Mouse (Mus musculus): ENCODE measurements around the gene Nfrkb.

Nfrkb gene

DNA sequence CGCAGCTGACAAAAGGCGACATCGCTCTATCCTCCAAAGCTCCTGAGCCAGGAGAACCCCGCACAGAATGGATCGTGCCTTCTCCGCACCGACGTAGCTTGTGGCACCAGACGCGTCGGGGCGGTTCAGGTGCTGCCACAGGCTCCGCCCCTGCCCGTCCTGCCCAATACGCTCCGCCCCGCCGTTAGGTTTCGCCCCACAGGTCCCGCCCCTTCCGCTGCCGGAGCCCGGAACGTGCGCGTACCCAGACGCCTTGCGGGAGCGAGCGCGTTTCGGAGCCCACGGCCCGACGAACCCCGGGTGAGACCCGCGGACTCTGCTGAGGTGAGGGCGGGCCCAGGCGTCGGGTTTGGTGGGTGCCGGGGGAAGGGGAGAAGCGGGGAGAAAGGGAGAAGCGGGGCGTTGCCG lies at the start of gene Nfrkb:
Gene Nfrkb (plus strand): TSS at position 246 of the 408 bp plus-strand sequence.
- peak; percentile 96 for DNase-seq (ENCODE audit: low spot score)

DNA sequence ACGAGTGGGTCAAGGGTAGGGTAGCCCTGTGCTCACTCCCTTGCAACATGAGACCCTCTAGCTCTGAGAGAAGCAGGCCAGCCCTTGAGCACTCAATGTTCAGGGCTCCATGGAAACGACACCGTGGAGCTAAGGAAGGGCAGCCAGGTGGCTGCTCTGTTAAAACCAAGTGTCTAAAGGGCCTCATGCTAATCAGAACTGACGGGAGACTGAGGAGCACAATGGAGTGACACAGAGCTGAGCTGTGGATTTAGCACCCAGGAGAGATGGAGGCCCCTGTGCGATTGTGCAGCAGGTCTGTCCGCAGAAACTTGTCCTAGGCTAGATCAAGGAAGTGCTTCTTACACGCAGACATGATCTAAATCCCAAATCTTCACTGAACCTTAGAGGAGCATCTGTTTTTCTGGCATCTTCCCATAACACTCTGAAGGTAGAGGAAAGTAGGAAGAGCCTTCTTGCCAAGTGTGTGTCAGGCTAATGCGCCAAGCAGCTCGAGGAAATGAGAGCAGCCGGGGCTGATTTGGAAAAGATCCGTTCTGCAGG lies 41.6 kb upstream of the Nfrkb start:
- DNase-seq (ENCODE audit: low spot score): no peak

DNA sequence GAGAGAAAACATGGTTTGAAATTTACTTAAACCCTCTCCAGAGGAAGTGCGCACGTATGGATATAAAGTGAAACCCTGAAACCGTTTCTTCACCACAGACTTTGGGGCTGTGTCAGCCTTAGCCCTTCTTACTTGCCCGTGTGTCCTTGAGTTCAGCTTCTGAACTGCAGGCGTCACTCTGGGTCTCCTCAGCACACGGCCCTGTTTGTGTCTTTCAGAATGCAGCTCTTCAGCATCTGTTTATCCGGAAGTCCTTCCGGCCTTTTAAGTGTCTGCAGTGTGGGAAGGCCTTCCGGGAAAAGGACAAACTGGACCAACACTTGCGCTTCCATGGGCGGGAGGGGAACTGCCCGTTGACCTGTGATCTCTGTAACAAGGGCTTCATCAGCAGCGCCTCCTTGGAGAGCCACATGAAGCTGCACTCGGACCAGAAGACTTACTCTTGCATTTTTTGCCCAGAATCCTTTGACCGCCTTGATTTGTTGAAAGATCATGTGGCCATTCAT lies 39.4 kb upstream of the Nfrkb start:
- no peak for DNase-seq (ENCODE audit: low spot score)

DNA sequence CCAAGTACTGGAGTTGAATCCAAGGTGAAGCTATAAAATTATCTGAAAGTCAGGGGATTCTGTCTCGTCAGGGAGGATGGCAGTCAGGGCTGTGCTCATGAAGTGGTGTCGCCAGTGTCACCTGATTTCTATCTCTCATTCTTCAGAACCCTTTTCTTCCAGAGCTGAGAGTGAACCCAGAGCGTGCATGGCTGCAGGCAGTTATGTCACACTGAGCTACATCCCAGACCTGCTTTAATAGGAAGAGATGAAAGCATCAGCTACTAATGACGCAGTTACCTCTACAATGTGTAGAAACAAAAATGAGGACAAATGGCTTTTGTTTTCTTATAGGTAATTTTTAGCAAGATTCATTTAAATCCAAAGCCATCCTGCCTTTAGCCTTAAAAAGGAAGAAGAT lies 37.5 kb upstream of the Nfrkb start:
- no peak for DNase-seq (ENCODE audit: low spot score)

DNA sequence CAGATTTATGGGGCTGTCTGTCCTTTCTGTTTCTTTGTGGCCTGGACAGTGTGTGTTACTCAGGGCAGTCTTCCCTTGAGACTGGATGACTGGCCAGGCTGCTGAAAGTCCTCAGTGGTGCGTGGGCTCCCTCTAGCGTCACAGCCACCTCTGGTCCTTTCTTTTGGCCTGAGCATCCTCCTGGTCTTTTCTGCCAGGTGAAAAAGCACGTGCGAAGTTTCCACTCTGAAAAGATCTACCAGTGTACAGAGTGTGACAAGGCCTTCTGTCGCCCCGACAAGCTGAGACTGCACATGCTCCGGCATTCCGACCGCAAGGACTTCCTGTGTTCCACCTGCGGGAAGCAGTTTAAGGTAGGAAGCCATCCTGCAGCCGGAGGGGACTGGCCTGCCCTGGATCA lies 37.1 kb upstream of the Nfrkb start:
- peak; percentile 68 for DNase-seq (ENCODE audit: low spot score)

DNA sequence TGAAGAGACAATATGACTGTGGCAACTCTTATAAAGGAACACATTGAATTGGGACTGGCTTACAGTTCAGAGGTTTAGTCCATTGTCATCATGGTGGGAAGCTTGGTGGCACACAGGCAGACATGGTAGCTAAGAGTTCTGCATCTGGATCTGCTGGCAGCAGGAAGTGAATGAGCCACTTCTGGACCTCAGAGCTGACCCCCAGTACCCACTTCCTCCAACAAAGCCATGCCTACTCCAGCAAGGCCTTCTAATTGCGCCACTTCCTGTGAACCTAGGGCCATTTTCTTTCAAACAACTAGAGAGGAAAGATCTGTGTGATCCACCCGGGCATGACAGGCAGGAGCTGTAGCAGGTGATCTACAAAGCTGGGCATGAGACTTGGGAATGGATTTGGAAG lies 33.3 kb upstream of the Nfrkb start:
- no peak for DNase-seq (ENCODE audit: low spot score)

DNA sequence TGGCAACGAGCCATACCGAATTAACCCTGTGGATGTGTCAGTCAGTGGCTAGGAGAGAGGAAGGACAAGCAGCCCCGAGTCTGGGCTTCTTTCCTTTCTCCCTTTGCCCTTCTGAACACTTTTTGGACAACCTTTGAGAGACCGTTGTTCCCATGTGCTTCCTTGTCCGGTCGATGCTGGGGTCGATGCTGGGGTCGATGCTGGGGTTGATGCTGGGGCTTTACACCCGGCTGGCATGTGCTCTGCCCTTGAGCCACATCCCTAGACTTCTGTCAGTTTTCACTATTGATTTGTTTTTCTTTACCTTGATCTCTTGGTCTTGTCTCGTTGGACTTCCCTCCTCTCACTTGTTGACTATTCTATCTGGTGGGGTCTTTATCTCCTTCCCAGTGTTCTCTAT lies 32.5 kb upstream of the Nfrkb start:
- no peak for DNase-seq (ENCODE audit: low spot score)

DNA sequence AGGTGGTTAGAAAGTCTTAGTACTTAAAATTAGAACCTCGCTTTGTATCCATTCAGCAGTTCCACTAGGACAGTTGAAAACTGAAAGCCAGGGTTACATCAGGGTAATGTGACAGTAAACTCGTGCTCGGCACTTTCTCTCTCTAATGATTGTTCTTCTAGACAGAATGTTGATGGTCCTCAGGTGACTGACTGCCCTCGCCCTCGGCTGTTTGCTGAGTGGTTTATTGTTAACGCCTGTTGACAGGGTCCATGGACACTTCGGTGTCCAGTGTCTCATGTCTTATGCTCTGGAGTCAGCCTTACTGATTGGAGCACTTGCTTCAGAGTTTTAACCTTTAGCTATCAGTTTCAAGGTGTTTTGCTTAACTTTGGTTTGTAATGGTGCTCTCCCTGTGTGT lies 31.9 kb upstream of the Nfrkb start:
- no peak for DNase-seq (ENCODE audit: low spot score)

DNA sequence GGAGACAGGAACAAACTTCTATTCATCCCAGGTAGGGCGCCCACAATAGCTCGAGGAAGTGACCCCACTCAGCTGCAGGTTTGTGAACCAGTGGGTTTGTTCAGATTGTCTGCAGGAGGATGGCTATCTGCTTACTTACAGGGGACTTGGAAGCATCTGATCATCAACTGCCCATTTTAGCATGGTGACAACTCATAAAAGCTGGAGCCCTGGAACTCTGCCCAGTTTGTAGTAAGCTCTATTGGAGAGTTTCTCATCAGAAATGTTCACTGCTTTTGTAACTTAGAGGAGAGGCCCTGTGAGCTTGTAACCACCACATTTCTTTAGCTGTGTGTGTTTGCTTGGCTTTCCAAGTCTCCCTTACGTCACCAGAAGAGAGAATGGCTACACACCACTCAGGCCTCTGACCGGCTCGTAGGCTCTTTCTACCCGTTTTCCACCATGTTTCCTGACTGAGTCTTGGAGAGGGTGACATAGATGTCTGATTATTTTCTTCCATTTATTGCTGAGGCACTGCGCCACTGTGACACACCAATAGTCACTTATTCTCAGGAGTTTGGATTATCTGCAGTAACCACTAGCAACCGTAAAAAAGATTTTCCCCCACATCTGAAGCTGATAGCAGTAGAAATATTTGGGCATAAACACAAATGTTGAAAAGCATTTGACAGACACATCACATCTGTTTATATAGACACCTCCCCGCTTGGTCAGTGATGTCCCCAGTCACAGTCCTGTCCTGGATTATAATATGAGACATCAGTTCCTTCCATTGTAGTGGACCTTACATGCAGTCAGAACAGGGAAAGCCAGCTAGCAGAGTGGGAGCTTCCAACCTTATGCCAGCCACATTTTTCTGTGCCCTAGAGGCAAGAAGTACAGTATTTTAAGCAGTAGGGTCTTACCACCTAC lies 22.0 kb upstream of the Nfrkb start:
- DNase-seq (ENCODE audit: low spot score): no peak

DNA sequence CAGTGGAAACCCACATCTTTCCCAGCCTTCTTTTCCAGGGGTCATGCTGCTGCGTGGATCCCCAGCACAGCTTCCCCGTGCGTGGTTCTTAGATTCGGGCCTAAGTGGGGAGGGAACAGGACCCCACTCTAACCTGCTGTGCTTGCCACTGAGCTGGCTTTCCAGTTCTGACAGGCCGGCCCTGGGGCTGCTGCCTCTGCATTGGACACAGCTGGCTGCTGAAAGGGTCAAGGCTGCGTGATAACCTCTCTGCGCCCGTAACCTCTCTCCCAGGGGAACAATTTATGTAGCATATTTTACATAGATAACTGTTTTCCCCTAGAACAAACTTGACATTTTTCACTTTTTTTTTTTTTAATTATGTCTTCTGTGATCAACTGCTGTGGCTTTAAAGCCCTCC lies 20.9 kb upstream of the Nfrkb start:
- no peak for DNase-seq (ENCODE audit: low spot score)

DNA sequence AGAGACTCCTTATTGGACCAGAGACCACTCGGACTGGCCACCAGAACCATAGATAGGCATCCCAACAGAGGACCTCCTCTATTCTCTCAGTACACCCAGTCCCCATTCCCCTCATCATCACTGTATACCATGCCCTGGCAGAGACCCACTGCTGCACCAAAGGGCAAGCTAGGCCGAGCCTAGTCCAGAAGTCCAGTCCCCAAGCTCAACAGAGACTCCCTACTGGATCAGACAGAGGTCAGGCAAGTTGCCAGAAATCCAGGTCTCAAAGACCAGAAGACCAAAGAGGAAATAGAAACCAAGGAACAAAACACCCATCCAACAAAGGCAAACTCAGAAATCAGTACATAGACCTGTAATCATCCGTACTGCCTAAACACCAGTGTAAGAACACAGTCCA lies 14.3 kb upstream of the Nfrkb start:
- DNase-seq (ENCODE audit: low spot score): no peak

DNA sequence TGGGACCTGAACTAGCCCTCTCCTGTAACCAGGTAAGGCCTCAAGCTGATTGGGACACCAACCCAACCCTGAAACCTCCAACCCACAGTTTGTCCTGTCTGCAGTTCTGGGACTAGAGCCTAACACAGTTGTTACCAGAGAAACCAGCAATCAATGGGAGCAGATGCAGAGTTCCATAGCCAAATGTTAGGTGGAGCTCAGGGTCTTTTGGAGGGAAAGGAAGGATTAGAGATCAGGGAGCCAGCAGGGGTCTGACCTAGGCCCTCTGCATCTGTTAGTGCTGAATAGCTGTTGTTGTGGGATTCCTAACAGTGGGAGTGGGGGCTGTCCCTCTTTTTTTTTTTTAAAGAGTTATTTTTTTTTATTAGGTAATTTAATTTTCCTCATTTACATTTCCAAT lies 9.3 kb upstream of the Nfrkb start:
- no peak for DNase-seq (ENCODE audit: low spot score)

DNA sequence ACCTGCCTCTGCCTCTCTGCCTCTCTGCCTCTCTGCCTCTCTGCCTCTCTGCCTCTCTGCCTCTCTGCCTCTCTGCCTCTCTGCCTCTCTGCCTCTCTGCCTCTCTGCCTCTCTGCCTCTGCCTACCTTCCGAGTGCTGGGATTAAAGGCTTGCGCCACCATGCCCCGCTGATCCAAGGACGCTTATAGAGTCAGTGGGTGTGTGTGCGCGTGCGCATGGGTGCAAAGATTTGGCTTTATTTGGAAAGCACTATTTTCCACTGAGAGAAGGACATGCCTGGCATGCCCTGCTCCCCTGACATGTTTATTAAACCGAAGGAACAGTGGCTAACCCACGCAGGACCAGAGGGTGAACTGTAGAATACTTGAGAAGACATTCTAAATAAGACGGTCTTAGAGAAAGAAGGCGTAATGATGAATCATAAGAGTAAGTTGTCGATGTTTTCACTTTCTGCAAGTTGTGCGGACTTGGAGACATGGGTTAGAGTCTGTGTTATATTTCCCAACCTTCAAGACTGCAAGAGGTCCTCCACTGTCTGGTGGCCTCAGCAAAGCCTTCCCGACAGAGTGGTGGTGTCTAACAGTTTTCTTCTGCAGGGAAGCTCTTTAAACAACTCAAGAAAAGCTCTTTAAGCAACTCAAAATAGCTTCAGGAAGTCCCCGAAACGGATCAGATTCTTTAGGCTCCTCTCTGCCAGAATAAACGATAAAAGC lies 1.0 kb upstream of the Nfrkb start:
- no peak for DNase-seq (ENCODE audit: low spot score)

DNA sequence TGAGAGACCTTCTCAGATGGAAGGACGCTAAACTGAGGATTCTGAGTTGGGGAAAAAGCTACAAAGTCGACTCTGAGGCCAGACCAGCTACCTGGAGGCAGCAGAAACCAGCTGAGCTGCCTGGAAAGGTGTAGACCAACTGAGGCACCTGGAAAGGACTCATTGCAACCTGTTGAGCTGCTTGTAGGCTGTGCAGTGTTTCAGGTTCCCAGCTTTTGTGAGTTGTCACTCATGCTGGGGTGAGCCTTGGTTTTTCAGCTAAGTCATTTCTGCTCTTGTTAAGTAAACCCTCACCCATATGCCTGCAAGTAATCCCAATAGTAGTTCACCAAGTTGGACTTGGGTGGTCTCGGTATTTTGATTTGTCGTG lies 507 bp upstream of the Nfrkb start:
- DNase-seq (ENCODE audit: low spot score): no peak

DNA sequence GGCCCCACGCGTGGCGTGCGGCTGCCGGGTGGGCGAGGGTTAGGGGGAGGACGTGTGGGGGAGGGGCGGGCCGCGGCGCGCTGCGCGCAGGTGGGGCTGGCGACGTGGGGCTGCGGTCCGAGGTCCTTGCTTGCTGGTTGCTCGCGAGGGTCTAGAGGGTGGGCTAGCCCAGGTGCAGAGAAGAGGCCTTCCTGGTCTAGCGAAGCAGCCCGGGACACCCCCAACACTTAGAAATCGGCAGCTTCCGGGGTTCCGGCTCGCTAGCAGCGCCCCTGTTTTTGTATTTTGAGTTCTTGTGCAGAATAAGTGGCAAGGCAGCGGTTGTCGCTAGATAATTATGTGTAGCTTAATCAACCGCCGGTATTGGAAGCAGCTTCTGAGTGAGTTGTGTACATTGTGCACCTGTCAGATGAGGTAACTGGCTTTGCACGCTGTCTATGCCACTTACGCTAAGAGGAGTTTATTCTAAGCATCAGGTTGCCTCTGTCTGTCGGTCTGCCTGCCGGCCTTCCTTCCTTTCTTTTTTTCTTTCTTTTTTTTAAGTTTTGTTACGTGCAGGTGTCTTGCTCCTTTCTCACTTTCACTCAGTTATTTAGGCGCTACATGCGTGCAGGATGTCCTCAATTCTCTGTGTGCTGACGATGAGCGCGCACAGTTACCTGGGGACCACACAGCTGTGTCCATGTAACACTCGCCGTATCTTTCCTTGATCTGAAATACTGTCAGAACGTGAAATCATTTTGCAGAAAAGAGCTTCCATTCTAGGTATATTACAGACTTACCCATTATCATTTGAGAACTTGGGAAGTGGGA lies 582 bp downstream of the Nfrkb start:
- no peak for DNase-seq (ENCODE audit: low spot score)

DNA sequence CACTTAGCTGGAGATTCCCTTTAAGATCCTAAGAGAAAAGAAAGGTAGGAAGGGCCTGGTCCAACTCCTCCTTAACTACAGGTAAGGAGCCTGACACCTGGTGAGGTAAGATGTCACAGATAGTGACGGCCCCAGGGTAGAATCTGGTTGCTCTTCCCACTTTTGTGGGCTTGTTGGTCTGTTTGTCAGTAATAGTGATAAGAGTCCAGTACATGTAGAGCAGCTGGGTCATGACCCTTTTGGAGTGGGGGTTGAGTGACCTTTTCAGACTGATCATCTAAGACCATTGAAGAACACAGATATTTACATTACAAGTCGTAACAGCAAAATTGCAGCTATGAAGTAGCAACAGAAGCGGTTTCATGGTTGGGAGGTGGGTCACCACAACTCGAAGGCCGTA lies 1.2 kb downstream of the Nfrkb start:
- no peak for DNase-seq (ENCODE audit: low spot score)

DNA sequence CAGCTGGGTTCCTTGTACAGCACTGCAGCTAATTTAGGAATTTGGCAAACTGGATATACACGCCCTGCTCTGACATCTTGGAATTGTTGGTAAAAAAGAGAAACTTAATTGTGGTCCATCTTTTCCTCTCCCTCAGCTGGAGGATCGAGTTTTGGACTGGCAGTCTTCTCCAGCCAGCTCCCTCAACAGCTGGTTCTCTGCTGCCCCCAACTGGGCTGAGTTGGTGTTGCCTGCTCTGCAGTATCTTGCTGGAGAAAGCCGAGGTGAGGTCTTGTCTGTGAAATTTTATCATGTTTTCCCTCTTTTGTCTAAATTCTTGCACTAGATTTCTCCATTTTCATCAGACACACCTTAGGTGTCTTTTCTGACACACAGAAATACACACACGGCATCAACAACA lies 14.4 kb downstream of the Nfrkb start:
- DNase-seq (ENCODE audit: low spot score): peak; percentile 70

DNA sequence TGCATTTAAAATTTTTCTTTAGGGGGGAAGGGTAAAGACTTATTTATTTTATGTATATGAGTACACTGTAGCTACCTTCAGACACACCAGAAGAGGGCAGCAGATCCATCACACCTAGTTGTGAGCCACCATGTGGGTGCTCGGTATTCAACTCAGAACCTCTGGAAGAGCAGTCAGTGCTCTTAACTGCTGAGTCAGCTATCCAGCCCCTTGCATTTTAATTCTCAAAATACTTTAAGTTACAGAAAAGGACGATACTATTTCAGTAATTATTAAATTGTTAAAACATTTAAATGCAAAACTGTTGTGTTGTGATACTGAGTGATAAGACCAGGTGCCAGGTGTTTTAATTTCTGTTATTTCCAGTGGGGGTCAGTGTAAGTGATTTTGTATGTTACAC lies 18.3 kb downstream of the Nfrkb start:
- DNase-seq (ENCODE audit: low spot score): no peak

DNA sequence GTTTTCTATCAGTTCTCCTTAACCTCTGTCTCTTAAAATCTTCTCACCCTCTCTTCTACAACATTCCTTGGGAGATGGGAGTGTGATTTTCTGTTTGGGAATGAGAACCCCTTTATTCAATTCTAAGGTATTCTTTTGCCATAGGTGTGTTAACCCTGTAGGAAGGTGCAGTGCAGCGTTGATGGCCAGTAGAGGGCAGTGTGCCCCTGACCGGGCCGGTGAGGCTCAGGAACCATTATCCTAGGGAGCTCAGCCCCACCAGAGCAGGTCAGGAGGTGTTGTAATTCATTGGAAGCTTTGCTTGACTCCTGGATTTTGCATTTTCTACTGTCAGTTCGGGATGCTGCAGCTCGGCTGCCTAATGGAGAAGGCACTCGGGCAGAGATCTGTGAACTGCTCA lies 19.2 kb downstream of the Nfrkb start:
- no peak for DNase-seq (ENCODE audit: low spot score)

DNA sequence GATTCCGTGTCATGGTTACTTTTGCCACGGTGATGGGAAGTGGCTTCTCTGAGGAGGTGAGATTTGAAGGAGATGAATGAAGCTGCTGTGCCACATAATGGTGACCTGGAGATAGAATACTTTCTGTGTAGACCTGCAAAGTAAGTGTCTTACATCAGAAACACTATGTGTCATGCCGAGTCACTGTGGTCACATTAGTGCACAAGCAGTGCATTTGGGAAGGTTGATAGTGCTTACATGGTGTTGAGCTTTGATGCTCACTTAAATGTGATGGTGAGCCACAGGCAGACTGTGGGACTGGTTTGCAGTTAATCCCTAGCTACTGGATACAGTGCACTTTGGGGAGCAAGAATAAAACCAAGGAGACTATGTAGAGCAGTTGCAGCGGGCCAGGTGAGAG lies 26.2 kb downstream of the Nfrkb start:
- DNase-seq (ENCODE audit: low spot score): no peak

DNA sequence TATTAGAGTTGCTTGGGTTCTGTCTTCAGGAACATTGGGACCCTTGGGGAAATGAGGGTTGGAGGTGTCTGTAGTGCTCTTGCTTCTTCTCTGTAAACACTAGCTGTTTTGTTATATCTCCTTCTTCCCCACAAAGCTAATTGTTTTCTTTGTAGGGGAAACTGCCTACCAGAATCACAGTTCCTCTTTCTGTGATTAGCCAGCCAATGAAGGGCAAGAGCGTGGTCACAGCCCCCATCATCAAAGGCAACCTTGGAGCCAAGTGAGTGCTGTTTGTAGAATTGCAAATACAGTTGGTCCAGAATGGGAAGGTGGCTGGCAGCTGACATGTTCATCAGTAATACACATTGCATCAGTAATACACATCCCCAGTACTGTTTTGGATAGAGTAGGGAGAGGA lies 32.8 kb downstream of the Nfrkb start:
- no peak for DNase-seq (ENCODE audit: low spot score)

DNA sequence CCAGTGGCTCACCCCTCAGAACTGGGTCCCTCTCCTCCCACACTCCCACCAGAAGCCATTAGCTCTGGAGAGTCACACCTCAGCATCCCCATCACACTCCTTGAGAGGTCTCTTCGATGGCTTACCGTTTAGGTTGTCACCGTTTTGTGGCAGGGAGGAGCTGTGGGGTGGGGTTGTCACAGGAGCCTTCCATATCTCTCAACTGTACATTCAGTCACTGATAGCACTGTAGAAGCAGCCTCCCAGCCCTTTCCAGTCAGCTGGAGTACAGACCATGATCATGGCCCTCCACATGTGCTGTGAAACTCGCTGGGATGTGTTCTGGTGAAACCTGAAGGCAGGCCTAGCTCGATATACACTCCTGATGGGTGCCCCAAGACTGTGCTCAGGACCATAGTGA lies 36.2 kb downstream of the Nfrkb start:
- DNase-seq (ENCODE audit: low spot score): no peak

Measured in ovary, postnatal 36 days (tissue).